Mouse (Mus musculus): ENCODE measurements around the gene Glipr1.
"Not testable (repeated sequence)": the region's sequence is repeated elsewhere in the genome, so short reads cannot be mapped to it uniquely, and the experiment has no call there.

- not testable (repeated sequence) for TF ChIP-seq CTCF (IDR thresholded peaks at IDR 0.05; ENCODE audit: borderline replicate concordance, insufficient read depth, low read length); POLR2A (IDR thresholded peaks at IDR 0.05; ENCODE audit: low read depth, low read length)
These were observed 49.5 kb upstream of the Glipr1 start for GRCm38 (mm10) chr10:112051956-112052355.
